Mouse (Mus musculus): ENCODE measurements around the gene Atxn7.
"Not testable (repeated sequence)": the region's sequence is repeated elsewhere in the genome, so short reads cannot be mapped to it uniquely, and the experiment has no call there.

- not testable (repeated sequence) for TF ChIP-seq CTCF (IDR thresholded peaks at IDR 0.05; ENCODE audit: low read depth, low read length); POLR2A (IDR thresholded peaks at IDR 0.05; ENCODE audit: insufficient read depth, low read length)
Measured at GRCm38 (mm10) chr14:13952151-13952550, 9.1 kb upstream of the Atxn7 start.
